ENCODE assay signal across 8 mouse cellular contexts in the genomic region with DNA sequence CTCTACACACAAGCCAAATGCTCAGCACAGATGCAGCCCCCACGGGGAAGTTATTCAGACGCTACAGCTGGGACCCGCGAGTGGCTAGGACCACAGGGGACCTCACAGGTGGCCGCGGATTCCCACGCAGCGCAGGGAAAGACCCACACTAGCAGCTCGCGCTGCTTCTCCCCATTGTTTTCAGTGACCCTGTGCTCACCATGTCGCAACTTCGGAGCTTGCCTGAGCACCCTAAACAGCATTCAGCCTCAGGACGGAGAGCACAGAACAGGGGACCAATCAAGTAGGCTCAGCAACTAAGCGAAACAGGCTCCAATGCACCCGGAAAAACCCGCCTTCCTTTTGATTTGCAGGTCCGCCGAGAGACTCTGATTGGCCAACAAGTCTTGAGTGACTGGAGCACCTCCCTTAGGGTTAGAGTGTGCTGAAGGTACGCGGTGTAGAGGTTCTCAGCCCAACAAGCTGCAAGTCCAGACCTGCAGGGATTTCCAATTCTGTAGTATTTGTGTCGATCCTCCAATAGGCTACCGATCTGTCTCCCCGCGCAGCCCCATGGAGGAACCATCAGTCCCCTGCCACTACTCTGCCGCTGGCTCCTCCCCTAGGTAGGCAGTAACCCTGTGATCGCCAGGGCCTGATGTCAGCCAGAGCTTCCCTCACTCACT. TPM values are rescaled to one million over a fixed set of nuclear protein-coding genes. Genes with fewer than 3 reads are reported as not detected.
DNase-seq lines count a peak whose midpoint lies in the region; ATAC-seq and TF ChIP-seq lines count a peak whose summit lies in the region.
"Not testable (repeated sequence)": the region's sequence is repeated elsewhere in the genome, so short reads cannot be mapped to it uniquely, and the experiment has no call there.

Gene 5430403G16Rik (minus strand): TSS at position 505 of the 665 bp plus-strand sequence.

- H3K4me3 ChIP-seq in forebrain, embryonic 15.5 days, result peak within 1 kb of the TSS; percentile 71
- peak within 1 kb of the TSS; percentile 71 for H3K4me3 ChIP-seq in lung, adult 2 months (replicated peaks; ENCODE audit: extremely low read depth, low read depth, low read length)

- H3K4me2 ChIP-seq in forebrain, embryonic 15.5 days (replicated peaks), result peak within 1 kb of the TSS; percentile 80

- not testable (repeated sequence) for H3K36me3 ChIP-seq in forebrain, embryonic 15.5 days

- peak within 1 kb of the TSS; percentile 69 for H3K27ac ChIP-seq in forebrain, embryonic 15.5 days (replicated peaks)

- WGBS in forebrain, embryonic 15.5 days, result under 1% methylated on average over 26 of the region's 26 CpGs
- under 1% methylated on average over 26 of the region's 26 CpGs for WGBS in lung, adult 2 months

- not testable (repeated sequence) for H3K4me1 ChIP-seq in forebrain, embryonic 15.5 days; lung, adult 2 months (ENCODE audit: control insufficient read depth, insufficient read depth, low read length)

- peak; percentile 99 for ATAC-seq in forebrain, embryonic 15.5 days (replicated peaks)
- ATAC-seq in neutrophil, adult 5-6 weeks (ENCODE audit: extremely low read depth, insufficient number of reproducible peaks, low FRiP score, poor library complexity, severe bottlenecking), result peak; percentile 97

- DNase-seq in ES-CJ7 (ENCODE audit: low read depth, low spot score), result peak; percentile 95
- DNase-seq in cerebellum, adult 11 months, result peak; percentile 69
- DNase-seq in heart, postnatal 25 days (ENCODE audit: low spot score), result peak; percentile 53
- DNase-seq in layer of hippocampus, adult 18-20 months (ENCODE audit: low spot score in 2 of 2), result peak; percentile 68 to 85
- DNase-seq in lung, adult 2 months, result peak; percentile 64
- peak; percentile 69 to 83 for DNase-seq in thymus, adult 18-20 months

- intact Hi-C loops in heart, postnatal 25 days (cut with DNase I), result loop anchor here (10.0 kb wide), 1 partner anchor 64 kb away; the partner anchor contains the start of gene 4930522L14Rik

- not testable (repeated sequence) for H3K9me3 ChIP-seq in forebrain, embryonic 15.5 days

- peak; percentile 56; the same call in 1 of the 2 replicates for TF ChIP-seq POLR2A in lung, adult 2 months (IDR thresholded peaks at IDR 0.05; ENCODE audit: borderline replicate concordance, extremely low read depth, low read depth, low read length)

- H3K27me3 ChIP-seq in forebrain, embryonic 15.5 days, result not testable (repeated sequence)

- TF ChIP-seq CTCF in lung, adult 2 months (IDR thresholded peaks at IDR 0.05; ENCODE audit: insufficient read depth, low read length), result not testable (repeated sequence)

- H3K9ac ChIP-seq in forebrain, embryonic 15.5 days (replicated peaks), result peak within 1 kb of the TSS; percentile 66

RNA-seq across cellular contexts. Expression of gene 5430403G16Rik, which starts in this region (rescaled TPM):
- 1.3 and 1.8 TPM in 2 replicates for polyA plus RNA-seq in forebrain, embryonic 15.5 days (2015; fragmentation: Nextera tagmentation; extraction: Ambion mirVana)
- total RNA-seq in heart, postnatal 25 days (2021), result under 1 TPM; 0.18 to 0.31 TPM
- total RNA-seq in layer of hippocampus, adult 18-20 months (2021), result 1 to 10 TPM; 2.4 to 2.6 TPM
- polyA plus RNA-seq in lung, adult 2 months (2012; rRNA removed), result 0.08 and 0.17 TPM in 2 replicates
- 2.8 and 4.2 TPM in 2 replicates for total RNA-seq in neutrophil, adult 5-6 weeks (2017)

Comparison
In these comparisons a context has a peak if more than half of its experiments do, and no peak if none do; other contexts are left out.
1. Peak in every context shown above with its lines: DNase-seq, ATAC-seq, H3K4me3 ChIP-seq and H3K27ac ChIP-seq.
2. Peak in DNase-seq in heart, postnatal 25 days; RNA of the gene not detected or under 1 TPM.
3. Peak in DNase-seq and H3K4me3 ChIP-seq in lung, adult 2 months; RNA of the gene not detected or under 1 TPM.